Mouse (Mus musculus) spleen, embryonic (tissue): ENCODE measurements around the gene Krt39.

Experiments used
- CTCF ChIA-PET: fragments of 350-600 bp; sonication (Branson Sonifier 250); formaldehyde crosslinking; loops from one replicate; lab custom pipeline; 2022; lab: Charles Lee

Krt39 gene

GRCm38 (mm10) chr11:99521288-99521860 lies at the start of gene Krt39:
Krt39 (minus strand) TSS chr11:99521338.
- CTCF ChIA-PET: no interaction called here

DNA sequence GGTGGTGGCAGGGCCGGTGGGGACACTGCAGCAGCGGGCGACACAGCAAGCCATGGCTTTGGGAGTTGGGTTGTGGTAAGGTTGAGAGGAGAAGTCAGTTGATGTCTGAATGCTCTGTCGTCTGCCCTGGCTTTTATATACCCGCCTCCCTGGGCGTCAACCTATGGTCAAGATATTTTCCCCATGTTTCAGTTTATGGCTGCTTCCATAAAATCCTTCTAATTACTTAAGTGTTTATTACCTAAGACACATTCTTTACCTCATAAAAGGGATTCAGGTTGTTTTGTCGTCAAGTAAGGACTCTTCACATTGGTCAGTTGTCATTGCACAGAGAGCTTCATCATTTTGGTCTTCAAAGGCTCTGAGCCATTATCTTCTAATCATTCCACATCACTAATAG lies 45.4 kb upstream of the Krt39 start, which contains the start of gene Krtap3-1:
TSS of gene Krtap3-1 (minus strand) at position 101 of the 400 bp plus-strand sequence.
- CTCF ChIA-PET: no interaction called here

GRCm38 (mm10) chr11:99562580-99562979 lies 41.4 kb upstream of the Krt39 start:
- CTCF ChIA-PET: no interaction called here

GRCm38 (mm10) chr11:99559366-99559765 lies 38.2 kb upstream of the Krt39 start, which contains the start of gene Gm11939:
Gm11939 (minus strand) TSS chr11:99559466.
- CTCF ChIA-PET: no interaction called here

GRCm38 (mm10) chr11:99557976-99558745 lies 37.0 kb upstream of the Krt39 start:
- CTCF ChIA-PET: no interaction called here

- CTCF ChIA-PET: no interaction called here
Measured at GRCm38 (mm10) chr11:99556753-99557152, 35.6 kb upstream of the Krt39 start, which contains the start of gene Krtap3-2. Krtap3-2 (minus strand) TSS chr11:99556853.

- CTCF ChIA-PET: no interaction called here
Measured at GRCm38 (mm10) chr11:99556195-99556594, 35.1 kb upstream of the Krt39 start.

GRCm38 (mm10) chr11:99550765-99551164 lies 29.6 kb upstream of the Krt39 start, which contains the start of gene Krtap3-3:
Krtap3-3 (minus strand) TSS chr11:99550865.
- CTCF ChIA-PET: no interaction called here

DNA sequence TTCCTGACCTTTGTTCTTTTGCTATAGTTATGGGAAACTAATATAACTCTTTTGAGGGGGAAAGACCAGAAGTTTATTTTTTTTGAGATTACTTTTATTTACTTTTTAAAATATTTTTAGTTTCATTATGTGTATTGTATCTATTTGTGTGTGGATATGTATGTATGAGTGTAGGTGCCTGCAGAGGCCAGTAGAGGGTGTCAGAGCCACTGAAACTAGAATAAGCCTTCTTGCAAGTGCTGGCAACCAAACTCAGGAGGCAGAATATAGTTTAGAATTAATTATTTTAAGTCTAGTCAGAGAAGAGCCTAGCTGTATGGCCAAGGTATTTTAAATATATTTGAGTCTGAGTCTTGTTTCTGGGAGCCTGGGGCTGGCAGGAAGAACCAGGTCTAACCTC lies 26.8 kb upstream of the Krt39 start:
- CTCF ChIA-PET: no interaction called here

DNA sequence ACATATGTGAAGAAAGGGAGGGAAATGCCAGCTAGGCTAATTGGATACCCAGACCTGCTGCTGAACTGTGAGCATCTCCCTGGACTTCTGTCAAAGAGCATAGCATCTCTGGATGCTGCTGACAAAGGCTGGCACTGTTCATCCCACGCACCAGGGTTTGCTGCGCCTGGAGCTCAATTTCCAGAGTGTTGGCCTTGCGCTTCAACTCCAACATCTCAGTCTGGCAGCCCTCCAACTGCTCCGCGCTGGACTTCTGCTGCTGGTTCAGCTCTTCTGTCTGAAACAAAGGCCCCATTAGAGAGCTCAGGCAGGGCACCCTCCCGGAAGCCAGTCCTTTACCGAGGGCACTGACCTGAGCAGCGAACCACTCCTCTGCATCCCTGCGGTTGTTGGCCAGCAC lies 18.6 kb upstream of the Krt39 start:
- CTCF ChIA-PET: no interaction called here

- CTCF ChIA-PET: no interaction called here
Measured at GRCm38 (mm10) chr11:99514098-99514497, 7.0 kb downstream of the Krt39 start.

DNA sequence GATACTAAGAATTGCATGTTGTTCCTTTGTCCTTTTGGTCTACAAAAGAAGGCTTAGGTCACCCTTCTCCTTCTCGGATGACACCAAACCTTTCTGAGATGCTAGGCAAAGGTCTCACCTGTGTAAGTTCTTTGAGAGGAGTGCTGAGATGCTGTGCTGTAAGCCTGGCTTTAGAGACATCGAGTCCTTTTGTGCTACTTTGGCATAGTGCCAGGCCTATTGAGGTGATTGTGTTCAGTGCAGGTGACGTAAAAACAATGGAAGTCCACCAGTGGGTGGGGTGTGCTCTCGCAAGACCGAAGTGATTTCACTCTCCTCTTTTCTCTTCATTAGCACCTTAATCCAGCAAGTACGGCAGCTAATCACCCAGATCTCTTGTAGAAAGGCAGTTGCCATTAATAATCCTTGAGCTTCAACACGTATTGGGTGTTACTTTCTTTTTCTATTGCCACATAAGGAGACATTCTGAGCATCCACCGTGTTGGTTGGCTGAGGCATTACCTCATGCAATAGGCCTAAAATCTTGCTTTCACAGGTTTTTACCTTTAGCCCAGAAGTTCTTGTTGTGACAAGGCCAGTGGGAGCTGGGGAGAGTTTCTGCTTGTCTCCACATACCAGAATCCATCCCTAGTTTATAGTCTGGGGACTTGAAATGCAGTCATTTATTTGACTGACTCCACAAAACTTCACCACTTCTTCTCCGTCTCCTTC lies 20.9 kb downstream of the Krt39 start:
- CTCF ChIA-PET: no interaction called here

DNA sequence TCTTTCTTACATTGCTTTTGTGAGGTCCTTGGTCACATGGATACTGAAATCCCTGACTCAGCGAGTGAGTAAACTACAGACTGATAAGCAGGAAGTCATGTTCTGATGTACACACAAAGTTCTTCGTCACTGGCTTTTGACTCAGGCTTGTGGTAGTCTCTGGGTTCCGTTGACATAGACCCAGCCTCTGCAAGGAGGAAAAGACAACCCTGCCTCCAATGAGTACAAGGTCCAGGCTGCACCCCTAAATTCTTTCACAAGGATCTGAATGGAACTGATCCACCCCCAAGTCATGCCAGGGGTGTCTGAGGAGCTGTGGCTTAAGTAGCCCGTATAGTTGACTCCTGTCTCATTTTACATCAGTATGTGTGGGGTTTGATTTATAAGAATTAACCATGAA lies 24.7 kb downstream of the Krt39 start:
- CTCF ChIA-PET: no interaction called here

DNA sequence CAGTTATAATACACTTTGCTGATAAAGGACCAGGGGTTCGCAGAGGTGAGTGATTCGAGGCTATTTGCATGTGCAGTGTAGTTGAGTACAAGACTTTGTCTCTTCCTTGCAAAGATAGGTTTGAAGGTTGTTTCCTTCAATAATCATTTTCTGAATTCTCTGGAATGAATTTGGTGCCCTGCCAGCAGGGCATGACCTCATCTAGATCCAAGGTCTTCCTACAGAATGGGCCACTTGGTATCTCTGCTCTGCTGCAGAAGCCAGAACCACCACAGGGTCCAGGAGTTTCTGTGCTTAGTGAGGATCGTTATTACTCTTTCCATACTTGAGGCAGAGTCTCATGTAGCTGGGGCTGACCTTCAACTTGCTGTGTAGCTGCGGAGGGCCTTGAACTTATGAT lies 26.4 kb downstream of the Krt39 start:
- CTCF ChIA-PET: no interaction called here

- CTCF ChIA-PET: no interaction called here
Measured at GRCm38 (mm10) chr11:99493574-99493850, 27.6 kb downstream of the Krt39 start.

- CTCF ChIA-PET: no interaction called here
Measured at GRCm38 (mm10) chr11:99492733-99493573, 28.2 kb downstream of the Krt39 start, which contains the start of gene Krt23. Krt23 (minus strand) TSS chr11:99493137.

GRCm38 (mm10) chr11:99491040-99491439 lies 30.1 kb downstream of the Krt39 start:
- CTCF ChIA-PET: no interaction called here

- CTCF ChIA-PET: no interaction called here
Measured at GRCm38 (mm10) chr11:99490624-99491023, 30.5 kb downstream of the Krt39 start.

DNA sequence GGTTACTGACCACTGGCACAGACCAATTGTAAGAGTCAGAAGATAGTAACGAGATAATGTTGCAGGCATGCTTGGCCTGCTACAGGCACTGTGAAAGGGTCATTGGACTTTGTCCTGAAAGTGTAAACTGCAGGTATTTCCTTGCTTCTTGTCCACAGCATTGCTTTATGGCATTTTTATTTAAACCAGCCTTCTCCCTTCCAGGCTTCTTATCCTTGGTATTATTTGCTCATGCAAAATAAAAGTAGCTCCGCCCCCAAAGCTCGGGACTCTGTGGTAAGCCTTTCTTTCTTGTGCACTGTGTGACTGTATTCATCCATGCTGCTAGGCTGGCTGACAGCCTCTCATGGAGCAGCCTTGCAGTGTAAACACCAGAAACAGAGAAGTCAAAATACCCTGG lies 31.9 kb downstream of the Krt39 start:
- CTCF ChIA-PET: no interaction called here

DNA sequence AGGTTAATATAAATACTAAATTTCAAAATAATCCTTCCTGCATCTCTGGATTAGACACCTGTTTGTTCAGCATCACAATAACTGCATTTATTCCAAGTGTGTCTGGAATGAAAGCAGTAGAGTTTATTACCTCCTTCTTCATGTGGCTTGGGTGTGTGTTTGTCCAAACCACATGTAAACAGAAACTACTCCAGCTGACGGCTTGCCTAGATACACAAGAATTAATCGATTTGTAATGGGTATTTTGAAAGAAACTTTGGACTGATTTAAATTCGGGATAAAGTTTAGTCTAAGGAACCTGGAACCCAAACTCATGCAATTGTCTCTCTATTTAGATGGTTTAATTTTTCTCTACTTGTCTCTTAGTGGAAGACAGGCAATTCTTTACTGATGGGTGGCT lies 46.2 kb downstream of the Krt39 start:
- CTCF ChIA-PET: no interaction called here

DNA sequence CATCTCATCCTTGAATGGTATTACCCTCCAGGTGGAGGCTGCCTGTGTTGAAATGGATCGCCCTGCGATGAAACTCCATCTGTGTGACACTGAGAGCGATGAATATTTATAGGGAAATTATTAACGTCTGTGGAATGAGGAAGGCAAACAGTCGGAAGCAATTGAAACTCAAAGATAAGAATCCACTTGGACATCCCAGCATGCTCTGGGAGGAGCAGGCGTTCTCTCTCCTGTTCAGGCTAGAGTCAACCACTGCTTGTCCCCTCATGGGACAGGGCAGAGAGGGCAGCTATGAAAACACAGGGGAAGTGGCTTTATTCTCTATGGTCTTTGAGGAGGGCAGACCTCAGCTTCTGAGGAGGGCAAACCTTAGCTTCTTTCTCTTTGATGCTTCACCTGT lies 47.7 kb downstream of the Krt39 start:
- CTCF ChIA-PET: no interaction called here

- CTCF ChIA-PET: no interaction called here
Measured at GRCm38 (mm10) chr11:99472405-99472804, 48.7 kb downstream of the Krt39 start.
